Mouse (Mus musculus): ENCODE results near the gene Cinp.

DNA sequence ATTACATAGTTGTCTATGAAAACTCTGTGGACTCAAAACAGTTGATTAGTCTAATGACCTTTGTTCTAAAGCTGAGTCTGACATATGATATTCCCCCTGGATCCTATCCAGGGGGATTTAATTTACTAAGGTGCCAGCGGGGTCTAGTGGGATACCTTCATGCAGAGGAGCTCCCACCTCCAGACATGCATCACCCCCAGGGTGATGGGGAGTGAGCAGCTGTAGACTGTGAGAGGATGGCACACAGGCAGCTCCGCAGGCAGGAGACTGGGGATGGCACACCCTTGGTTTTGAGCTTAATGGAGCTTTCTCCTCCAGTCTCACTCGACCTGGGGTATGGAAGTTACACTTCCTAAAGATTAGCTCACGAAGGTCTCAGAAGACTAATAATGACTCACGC, 32.6 kb upstream of the Cinp start:
- TF ChIP-seq GATA1 (IDR thresholded peaks at IDR 0.05; ENCODE audit: low read length): no peak
- TF ChIP-seq TAL1 (IDR thresholded peaks at IDR 0.05; ENCODE audit: low read length): no peak
